Mouse (Mus musculus) thymus, postnatal 4 days (tissue): ENCODE data around the gene Manbal.

ENCODE experiments used
- DNase-seq: peaks from one replicate; pipeline ENCODE4 v3.0.0; 2021

Gene Manbal

GRCm38 (mm10) chr2:157441363-157441762 lies 74.0 kb downstream of the Manbal start:
- DNase-seq, result no peak
